Mouse (Mus musculus) small intestine, adult 2 months (tissue): ENCODE results near the gene Il17ra.

ENCODE experiments used
- CTCF ChIP-seq: fragments of 200-500 bp; IDR thresholded peaks from 2 replicates; pipeline ENCODE4 v1.5.1; 2012; ENCODE audit warnings: low read depth, mild to moderate bottlenecking, control low read depth, inconsistent platforms, low read length, moderate library complexity, mixed read lengths; ENCODE audit not compliant: insufficient replicate concordance, insufficient read length; ENCODE audit errors: extremely low read depth
- POLR2A ChIP-seq: fragments of 200-500 bp; IDR thresholded peaks from 2 replicates; pipeline ENCODE4 v1.6.1; 2012; ENCODE audit warnings: low read depth, mild to moderate bottlenecking, control low read depth, inconsistent platforms, low read length, moderate library complexity

GRCm38 (mm10) chr6:120462251-120462650 lies 796 bp upstream of the Il17ra start:
- TF ChIP-seq CTCF (no peak), POLR2A (no peak)
